Comparison of ENCODE assay signal across 17 mouse cellular contexts in the genomic region with DNA sequence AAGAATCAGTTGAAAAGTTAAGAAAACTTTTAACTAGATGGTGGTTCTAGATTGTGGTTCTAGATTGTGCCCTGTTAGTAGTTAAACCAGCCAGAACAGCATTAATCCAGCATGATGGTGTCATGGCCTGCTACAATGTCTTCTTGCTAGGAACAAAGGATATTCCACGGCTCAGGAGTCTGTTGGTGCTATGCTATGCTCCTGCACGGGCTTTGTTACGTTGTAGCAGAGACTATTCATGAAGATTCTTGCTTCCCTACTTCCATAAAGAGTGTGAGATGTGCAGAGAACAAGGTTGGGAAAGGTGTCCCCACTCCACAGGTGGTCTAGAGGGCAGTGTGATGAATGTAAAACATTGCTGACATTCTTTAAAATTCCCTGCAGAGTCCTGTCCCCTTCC. TPM values are rescaled to one million over a fixed set of nuclear protein-coding genes. Genes with fewer than 3 reads are reported as not detected.
"Had no signal": no experiment of that assay in that cellular context is flagged by ENCODE, and none has a peak within 500 bp of the region (broad histone marks: within the 10 kb centered on the region; RNA-seq: fewer than 3 reads in every experiment).

No protein-coding gene starts in this region.

- H3K4me1 ChIP-seq: hindbrain, embryonic 12.5 days; intestine, embryonic 15.5 days; limb, embryonic 13.5 days; limb, embryonic 15.5 days had no signal

- ATAC-seq: hindbrain, embryonic 16.5 days; inflammation-experienced regulatory T-cells, adult 6 months; intestine, postnatal 0 days had no signal

- H3K4me3 ChIP-seq: gastrocnemius, adult 2 months; heart, adult 2 months; hindbrain, embryonic 10.5 days; hindbrain, embryonic 12.5 days; intestine, embryonic 15.5 days; layer of hippocampus, adult 2 months; left cerebral cortex, adult 2 months; limb, embryonic 13.5 days; limb, embryonic 15.5 days; liver, embryonic 12.5 days had no signal

- H3K9ac ChIP-seq: hindbrain, embryonic 12.5 days; hindbrain, embryonic 14.5 days; intestine, embryonic 15.5 days; limb, embryonic 13.5 days; limb, embryonic 15.5 days; liver, embryonic 12.5 days; liver, embryonic 14.5 days had no signal

- H3K4me2 ChIP-seq: hindbrain, embryonic 12.5 days; hindbrain, embryonic 14.5 days; intestine, embryonic 15.5 days; limb, embryonic 13.5 days; limb, embryonic 15.5 days; liver, embryonic 12.5 days had no signal

- H3K27me3 ChIP-seq: hindbrain, embryonic 12.5 days; intestine, embryonic 15.5 days; limb, embryonic 13.5 days; limb, embryonic 15.5 days; liver, embryonic 12.5 days had no signal

- H3K9me3 ChIP-seq: hindbrain, embryonic 10.5 days; hindbrain, embryonic 12.5 days; intestine, embryonic 15.5 days; limb, embryonic 13.5 days; limb, embryonic 15.5 days had no signal

- H3K36me3 ChIP-seq: hindbrain, embryonic 10.5 days; hindbrain, embryonic 12.5 days; intestine, embryonic 15.5 days; limb, embryonic 13.5 days; limb, embryonic 15.5 days; liver, embryonic 12.5 days had no signal

- H3K27ac ChIP-seq: gastrocnemius, adult 2 months; heart, adult 2 months; hindbrain, embryonic 10.5 days; hindbrain, embryonic 12.5 days; hindbrain, embryonic 14.5 days; intestine, embryonic 15.5 days; layer of hippocampus, adult 2 months; left cerebral cortex, adult 2 months; limb, embryonic 13.5 days; limb, embryonic 15.5 days; liver, embryonic 12.5 days; liver, embryonic 14.5 days had no signal

RNA-seq across cellular contexts. Expression of a gene that starts 7.7 kb away (rescaled TPM):
- polyA plus RNA-seq: frontal cortex, adult 2 months; heart, adult 2 months; hindbrain, embryonic 14.5 days; inflammation-experienced regulatory T-cells, adult 6 months; intestine, embryonic 15.5 days; intestine, postnatal 0 days; kidney, embryonic 14.5 days had no signal
